Mouse (Mus musculus): Measurements from ENCODE around the gene 1700020N01Rik. TPM values are rescaled to one million over a fixed set of nuclear protein-coding genes. Genes with fewer than 3 reads are reported as not detected.

1700020N01Rik gene
- not detected in 2 replicates for polyA plus RNA-seq (2012; ENCODE audit: low replicate concordance)

GRCm38 (mm10) chr10:21592896-21593380, at the start of gene 1700020N01Rik:
Gene 1700020N01Rik (plus strand): TSS chr10:21593145.

Other genes starting within 250 kb of the 1700020N01Rik start
- gene Aldh8a1, start 215.9 kb upstream of the 1700020N01Rik start, polyA plus RNA-seq (2012; ENCODE audit: low replicate concordance) = not detected in 2 replicates